Mouse (Mus musculus) cerebellum, adult 8-10 months (tissue): Measurements from ENCODE around the gene Prkce.

Experiments
- DNase-seq: peaks from one replicate; pipeline ENCODE4 v3.0.0; 2022

Gene Prkce

DNA sequence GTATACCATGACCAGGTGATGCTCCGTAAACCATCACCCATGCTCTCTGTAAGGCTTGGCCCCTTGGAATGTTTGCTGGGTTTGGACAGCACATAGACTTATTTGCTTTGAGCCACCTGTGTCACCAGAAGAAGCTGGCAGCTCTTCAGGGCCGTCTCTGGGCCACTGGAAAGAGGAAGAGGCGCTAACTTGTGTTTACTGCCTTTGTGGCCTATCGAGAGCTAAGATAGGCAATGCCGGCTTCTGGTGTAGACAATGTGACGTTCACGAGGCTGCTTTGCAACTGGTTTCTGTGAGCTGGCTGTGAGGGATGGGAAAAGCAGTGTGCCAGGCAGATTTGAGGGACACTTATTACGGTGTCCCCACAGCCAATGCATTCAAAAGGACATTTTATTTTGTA is 176.4 kb downstream of the Prkce start:
- DNase-seq, result no peak

GRCm38 (mm10) chr17:86345234-86346005 is 177.8 kb downstream of the Prkce start:
- DNase-seq, result peak; percentile 50

DNA sequence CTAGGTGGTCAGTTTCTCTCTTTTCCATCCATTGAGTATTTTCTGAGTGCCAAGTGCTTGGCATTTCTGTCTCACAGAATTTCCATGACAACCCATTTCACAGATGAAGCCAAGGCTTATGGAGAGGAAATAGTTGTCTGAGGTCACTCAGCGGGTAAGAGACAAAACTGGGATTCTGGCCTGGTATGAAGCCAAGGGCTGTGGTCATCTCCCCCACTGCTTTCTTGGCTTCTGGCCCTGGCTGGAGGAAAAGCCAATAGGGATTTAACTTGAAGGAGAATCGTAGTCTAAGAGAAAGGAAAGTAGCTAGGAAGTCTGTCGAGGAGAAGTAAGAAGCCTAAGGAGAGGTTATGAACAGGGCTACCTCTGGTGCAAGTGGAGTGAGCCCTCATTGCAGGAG is 182.7 kb downstream of the Prkce start:
- peak; percentile 80 for DNase-seq

DNA sequence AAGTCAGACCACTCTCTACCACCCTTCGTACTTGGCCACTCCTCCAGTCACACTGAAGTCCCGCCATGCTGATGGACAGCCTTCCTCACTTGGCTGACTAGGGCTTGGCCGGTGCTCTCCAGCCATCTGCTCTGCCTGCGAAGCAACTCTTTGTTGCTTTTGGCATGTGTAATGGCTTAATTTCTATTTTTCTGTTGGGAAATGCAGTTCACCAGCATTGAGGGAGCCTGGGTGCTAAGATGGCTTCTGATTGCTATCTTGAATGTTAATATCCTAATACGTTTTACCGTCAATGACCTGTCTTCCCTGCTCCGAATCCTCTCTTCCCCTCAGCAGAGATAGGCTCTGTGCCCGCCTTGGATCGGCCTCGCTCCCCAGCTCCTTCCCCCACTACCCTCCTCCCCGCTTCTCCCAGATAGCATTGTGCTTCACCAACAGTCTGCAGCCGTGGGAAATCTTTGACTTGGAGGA is 183.2 kb downstream of the Prkce start:
- peak; percentile 72 for DNase-seq

- DNase-seq, result no peak
Measured at GRCm38 (mm10) chr17:86351282-86351681, 183.7 kb downstream of the Prkce start.

DNA sequence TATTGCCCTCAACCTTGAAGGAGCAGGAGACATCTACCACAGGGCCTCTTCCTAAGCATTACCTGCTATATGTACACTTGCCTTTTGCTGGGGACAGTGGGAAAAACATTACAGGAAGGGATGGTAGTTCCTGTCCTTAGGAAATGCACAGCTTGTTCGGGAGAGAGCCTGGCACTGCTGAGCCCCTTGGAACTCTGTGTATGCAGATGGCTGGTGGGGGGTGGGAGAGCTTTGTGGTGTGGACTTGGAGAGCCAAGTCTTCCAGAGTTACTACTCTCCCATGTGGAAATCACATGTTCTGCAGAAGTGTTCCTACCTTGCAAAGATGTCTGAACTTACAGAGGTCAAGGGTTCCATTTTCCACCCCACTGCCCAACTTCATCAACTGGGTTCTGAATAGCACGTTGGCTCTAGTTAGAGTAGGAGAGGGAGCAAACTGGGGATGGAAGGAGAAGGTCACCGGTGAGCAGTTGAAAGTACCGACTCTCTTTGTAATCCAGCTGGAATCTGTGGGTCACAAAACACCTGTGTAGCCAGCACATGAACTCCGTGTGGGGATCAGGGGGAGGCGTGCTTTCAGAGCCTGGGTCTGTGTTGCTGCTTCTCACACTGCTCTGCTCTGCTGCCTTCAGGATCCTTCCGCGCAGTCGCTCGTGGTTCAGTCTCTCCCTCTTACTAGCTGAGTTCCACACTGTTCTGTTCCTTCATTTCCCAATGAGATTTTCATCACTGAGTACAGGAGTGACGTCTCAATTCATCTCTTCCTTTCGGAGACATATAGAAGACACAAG is 184.9 kb downstream of the Prkce start:
- DNase-seq, result no peak

DNA sequence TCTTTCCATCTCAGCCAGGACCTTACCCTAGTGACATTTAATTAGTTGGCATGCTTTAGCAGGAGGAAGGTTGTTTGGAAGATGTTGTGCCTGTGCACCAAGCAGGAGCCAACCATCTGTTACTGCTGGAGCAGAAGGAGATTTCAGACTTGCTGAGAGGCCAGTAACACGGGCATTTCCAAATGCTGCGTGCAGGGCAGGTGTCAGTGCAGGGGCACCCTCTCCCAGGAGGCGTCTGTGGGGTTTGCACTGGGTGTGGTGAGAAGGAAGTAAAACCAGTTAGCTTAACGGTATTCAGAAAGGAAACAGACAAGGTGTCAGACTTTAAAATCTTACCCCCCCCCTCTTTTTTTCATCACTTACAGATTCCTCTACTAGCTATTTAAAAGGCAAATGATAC is 186.1 kb downstream of the Prkce start:
- DNase-seq, result peak; percentile 80

DNA sequence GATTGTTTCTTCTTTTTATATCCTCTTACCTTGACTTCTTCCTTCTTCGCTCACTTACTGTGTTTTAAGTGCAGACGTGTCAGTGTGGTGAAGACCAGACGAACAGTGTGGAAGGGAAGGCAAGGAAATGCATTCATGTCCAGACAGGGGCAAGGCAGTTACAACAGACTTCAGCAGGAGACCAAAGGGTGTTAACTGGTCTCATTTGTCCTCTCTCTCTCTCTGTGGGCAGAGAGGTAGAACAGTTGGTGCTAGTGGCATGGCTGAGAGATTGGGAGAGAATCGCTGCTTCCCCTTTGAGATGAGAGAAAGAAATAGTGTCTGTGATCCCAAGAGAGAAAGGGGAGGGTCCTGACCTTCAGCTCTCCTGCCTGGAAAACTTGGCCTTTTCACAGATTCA is 186.5 kb downstream of the Prkce start:
- DNase-seq, result no peak

DNA sequence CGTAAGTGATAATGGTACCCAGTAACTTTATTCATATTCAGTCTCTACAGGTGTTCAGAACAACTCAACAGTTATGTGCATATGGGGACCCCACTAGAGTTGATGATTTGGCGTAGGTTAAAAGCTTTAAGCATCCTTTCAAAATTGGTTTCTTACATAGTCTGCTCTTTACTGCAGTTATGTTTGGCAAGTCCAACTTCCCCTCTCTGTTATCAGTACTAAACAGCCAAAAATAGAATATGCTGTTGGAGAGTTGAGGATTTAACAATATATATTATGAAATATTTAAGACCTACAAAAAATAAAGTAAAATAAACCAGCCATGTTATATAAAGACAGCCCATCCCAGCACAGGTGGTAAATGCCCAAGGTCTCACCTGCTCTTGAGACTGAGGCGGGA is 187.3 kb downstream of the Prkce start:
- DNase-seq, result no peak

- no peak for DNase-seq
Measured at GRCm38 (mm10) chr17:86355318-86355717, 187.7 kb downstream of the Prkce start.

GRCm38 (mm10) chr17:86355772-86356451 is 188.3 kb downstream of the Prkce start:
- no peak for DNase-seq

DNA sequence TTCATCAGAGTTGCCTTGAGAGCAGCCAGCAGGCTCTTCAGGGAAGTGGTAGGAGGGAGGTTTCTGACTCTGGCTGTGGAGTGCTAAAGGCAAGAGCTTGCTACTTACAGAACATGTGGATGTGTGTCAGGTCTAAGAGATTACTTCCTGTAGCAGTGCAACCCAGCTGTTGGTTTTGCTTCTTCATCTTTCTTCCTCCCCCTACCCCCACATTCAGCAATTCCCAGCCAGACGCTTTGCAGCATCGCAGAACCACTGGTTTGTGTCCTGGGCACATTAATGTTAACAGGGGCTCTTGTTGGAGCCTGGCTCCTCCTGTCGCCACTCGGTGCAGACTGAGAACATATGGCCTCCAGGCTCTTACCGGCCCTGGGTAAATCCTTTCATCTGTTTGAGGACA is 190.8 kb downstream of the Prkce start:
- no peak for DNase-seq

DNA sequence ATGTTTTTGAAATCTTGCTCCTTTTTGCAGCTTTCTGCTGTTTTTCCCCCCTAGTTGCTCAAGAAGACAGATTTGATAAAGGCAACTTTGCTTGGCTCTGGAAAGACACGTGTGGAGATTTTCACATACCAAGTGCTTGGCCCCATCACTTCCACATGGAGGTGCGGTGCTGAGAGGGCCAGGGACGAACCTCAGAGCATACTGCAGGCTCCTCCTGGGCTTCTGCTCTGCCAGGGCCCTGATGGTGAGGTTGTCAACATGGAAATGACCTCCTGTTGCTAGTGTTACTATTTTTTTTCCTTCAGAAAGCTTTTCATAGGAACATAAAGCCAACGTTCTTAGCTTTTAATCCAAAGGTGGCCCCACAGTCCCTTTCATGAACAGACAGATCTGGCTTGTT is 191.3 kb downstream of the Prkce start:
- no peak for DNase-seq

- DNase-seq, result no peak
Measured at GRCm38 (mm10) chr17:86360849-86361248, 193.3 kb downstream of the Prkce start.

GRCm38 (mm10) chr17:86363356-86363755 is 195.8 kb downstream of the Prkce start:
- no peak for DNase-seq

- no peak for DNase-seq
Measured at GRCm38 (mm10) chr17:86364349-86365075, 196.9 kb downstream of the Prkce start.

DNA sequence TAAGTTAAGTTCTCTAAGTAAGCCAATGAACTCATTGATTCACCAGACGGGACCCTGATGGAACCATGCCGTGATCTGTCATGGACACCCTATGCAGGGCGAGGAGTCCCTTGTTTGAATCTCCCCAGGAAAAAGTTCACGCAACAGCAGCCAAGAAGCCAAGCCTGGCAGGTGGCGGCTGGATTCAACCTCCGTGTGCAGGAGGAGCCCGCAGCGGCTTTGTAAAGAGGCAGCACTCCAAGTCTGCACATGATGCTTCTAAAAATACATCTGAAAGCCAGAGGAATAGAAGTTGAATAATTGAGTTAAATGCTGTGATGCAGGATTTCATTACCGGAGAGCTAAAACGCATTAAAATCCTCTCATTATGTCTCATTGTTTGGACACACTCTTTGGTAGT is 199.3 kb downstream of the Prkce start:
- no peak for DNase-seq

DNA sequence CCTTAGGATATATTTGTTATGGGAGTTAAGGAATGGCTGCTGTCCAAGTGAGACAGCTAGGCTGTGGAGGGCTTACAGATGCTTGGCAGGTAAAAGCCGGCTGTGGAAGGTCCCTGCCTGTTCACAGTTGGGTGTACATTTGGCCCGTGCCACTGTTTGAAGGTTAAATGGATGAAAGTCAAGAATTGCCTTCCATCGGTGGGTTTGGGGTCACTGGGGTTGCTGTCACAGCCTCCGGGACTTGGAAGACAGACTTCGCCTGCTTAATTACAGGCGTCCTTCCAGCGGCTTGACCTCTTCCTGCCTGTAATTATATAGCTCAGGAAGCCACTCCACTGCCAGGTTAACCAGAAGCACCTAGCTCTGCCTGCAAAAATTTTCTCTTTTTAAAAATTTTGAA is 200.1 kb downstream of the Prkce start:
- no peak for DNase-seq

DNA sequence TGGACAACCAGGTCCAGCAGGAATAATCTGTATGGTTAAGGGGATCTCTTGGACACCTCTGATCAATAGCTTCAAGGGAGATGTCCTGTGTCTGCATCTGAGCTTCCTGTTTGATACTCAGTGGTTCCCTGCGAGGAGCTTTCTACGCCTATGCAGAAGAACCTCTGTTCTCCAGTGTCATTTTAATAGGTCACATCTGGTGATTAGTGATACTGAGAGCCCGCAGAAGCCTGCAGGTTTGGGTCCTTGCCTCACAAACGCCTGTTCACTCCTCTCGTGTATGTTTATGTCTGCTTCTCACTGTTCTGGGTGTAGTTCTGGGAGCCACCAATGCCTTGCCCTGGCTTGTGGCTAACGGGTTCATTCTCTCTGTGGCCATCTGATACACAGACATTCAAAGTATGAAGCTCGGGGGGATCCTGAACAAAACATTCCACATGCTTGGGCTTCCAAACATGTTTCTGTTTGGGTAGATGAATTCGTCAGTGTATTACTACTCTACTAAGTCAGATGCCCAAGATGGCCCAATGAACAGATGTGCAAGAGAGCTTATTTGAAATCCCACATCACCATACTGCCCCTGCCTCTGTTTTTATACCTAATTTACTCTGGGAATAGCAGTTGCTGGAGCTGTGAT is 202.6 kb downstream of the Prkce start:
- no peak for DNase-seq

DNA sequence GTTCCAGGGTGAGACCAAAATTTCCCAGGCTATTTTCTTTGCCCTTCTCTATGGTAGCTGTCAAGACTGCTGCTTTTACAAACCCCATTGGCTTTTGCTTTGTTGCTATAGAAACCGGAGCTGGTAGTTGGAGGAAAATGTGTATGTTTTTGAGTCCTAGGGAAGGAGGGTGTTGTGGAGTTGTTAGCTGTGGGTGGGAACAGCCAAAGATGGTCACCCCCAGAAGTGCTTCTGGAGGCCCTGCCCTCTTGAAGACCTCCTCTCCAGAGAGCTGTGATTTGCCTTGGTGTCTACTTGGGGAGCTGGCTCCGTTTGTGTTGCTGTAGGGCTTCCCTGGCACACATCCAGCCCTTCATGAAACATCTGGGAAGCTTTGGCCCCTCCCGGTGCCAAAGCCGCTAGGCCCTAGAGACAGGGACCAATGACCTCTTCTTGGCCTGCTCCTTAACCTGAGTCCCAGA is 203.5 kb downstream of the Prkce start:
- DNase-seq, result no peak

GRCm38 (mm10) chr17:86376389-86376788 is 208.8 kb downstream of the Prkce start:
- DNase-seq, result no peak

DNA sequence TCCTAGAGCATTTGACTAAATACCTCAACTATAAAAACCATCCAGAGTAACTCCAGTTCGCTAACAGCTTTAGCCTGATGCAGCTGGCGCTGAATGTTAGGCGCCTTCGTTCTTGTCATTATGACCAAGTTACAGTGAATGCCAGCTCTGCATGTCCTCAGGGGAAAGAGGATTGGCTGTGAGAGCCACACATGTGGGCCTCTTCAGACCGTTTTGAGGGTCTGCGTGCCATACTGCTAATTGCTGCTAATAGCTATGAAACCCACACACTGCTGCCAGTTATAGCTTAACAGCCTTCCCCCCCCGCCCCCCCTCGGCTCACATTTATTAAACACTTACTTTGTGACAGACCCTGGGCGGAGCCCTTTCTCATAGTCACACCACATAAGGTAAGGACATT is 210.3 kb downstream of the Prkce start:
- no peak for DNase-seq
